Mouse (Mus musculus) embryonic facial prominence, embryonic 11.5 days (tissue): ENCODE measurements at regions not wholly inside any gene's neighbourhood (a gene's known extent, or its start where the extent isn't known, plus 50 kb on each side); places are given as distances from the start of the nearest gene placed in this dataset.
A peak's percentile ranks its signal among the peaks of the same experiment; 100 is the strongest.

Experiments
- ATAC-seq: fragments of 200-750 bp; cut with Nextera tagmentation; replicated peaks from 2 replicates; pipeline ENCODE4 v1.8.0; 2017; ENCODE audit warnings: low read depth; ENCODE audit not compliant: insufficient number of reproducible peaks, low FRiP score, low TSS enrichment
- DNase-seq: peaks from one replicate; pipeline ENCODE4 v3.0.0-alpha.2; 2015; ENCODE audit warnings: low spot score
- H3K27ac ChIP-seq: fragments of 300-500 bp; sonication (generic); replicated peaks from 2 replicates; pipeline ENCODE4 v1.5.1; 2014; ENCODE audit warnings: mild to moderate bottlenecking, low read depth, low read length, control low read depth
- H3K27me3 ChIP-seq: fragments of 300-500 bp; sonication (generic); 2 replicates; pipeline ENCODE4 v1.6.1; 2014; ENCODE audit warnings: mild to moderate bottlenecking, low read length, moderate library complexity, mixed read lengths; ENCODE audit not compliant: control insufficient read depth, insufficient read depth
- H3K36me3 ChIP-seq: fragments of 300-500 bp; sonication (generic); replicated peaks from 2 replicates; pipeline ENCODE4 v1.6.1; 2014; ENCODE audit warnings: low read depth, mild to moderate bottlenecking, low read length, moderate library complexity, mixed read lengths; ENCODE audit not compliant: control insufficient read depth, insufficient read depth
- H3K4me1 ChIP-seq: fragments of 300-500 bp; sonication (generic); 2 replicates; pipeline ENCODE4 v1.6.1; 2014; ENCODE audit warnings: low read length, mixed read lengths; ENCODE audit not compliant: control insufficient read depth, insufficient read depth
- H3K4me2 ChIP-seq: fragments of 300-500 bp; sonication (generic); 2 replicates; pipeline ENCODE4 v1.6.1; 2014; ENCODE audit warnings: low read depth, mild to moderate bottlenecking, control low read depth, low read length, moderate library complexity
- H3K4me3 ChIP-seq: fragments of 300-500 bp; sonication (generic); 2 replicates; pipeline ENCODE4 v1.5.1; 2014; ENCODE audit warnings: low read depth, low read length, control low read depth
- H3K9ac ChIP-seq: fragments of 300-500 bp; sonication (generic); replicated peaks from 2 replicates; pipeline ENCODE4 v1.6.1; 2014; ENCODE audit warnings: mild to moderate bottlenecking, control low read depth, low read length
- H3K9me3 ChIP-seq: fragments of 300-500 bp; sonication (generic); replicated peaks from 2 replicates; pipeline ENCODE4 v1.6.1; 2016; ENCODE audit warnings: mild to moderate bottlenecking, low read length, inconsistent platforms, mixed read lengths; ENCODE audit not compliant: control insufficient read depth
- WGBS: fragments of 180-500 bp; shearing (Covaris S2); extraction: QIAGEN DNeasy Blood & Tissue Kit; methylation state at CpG from one replicate; pipeline ENCODE4 v1.1.7; 2014; 5-methylcytosine and 5-hydroxymethylcytosine counted together

DNA sequence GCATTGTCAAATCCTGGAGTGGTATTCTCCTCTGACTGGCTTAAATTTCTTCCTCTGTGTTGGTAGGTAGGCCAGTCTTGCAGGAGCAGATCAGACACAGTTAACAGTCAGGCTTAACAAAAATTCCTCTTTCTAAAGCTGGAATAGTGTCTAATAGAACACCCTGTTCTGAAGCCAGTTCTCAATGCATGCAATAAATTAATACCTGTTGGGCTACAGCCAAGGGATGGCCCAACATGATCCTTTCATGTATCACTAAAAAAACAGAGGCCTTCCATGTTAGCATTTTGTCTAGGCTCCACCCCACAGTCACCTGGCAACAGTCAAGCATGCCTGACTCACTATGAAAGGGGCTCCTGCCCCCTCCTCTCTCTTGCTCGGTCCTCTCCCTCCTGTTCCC is 89.2 kb downstream of the Gm19935 start:
- no peak for ATAC-seq
- no peaks in the 10 kb centered on the region for H3K9me3 ChIP-seq
- H3K4me3 ChIP-seq: no peak overlapping the region
- no peaks in the 10 kb centered on the region for H3K27me3 ChIP-seq
- H3K9ac ChIP-seq: no peak overlapping the region
- no peak overlapping the region for H3K4me2 ChIP-seq
- H3K4me1 ChIP-seq: no peaks in the 10 kb centered on the region
- no peak overlapping the region for H3K27ac ChIP-seq
- WGBS: 60% methylated on average over 1 of the region's 1 CpGs
- no peak for DNase-seq
- H3K36me3 ChIP-seq: no peaks in the 10 kb centered on the region

DNA sequence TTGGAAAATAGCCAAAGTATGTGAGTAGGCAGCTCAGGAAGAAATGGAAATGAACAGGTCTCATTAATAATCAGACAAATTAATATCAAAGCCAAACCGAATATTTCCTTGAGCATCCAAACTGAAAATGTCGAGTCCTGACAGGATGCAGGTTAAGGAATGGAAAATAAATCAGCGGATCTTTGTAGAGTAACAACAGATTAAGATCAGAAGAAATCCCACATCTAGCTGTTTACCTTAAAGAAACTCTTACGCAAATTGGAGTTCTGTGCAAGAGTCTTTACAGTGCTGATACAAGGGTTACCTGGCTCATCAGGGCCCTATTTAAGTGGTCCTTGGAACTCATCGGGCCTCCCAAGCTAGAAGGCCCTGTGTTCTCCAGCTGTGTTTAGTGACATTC is 92.0 kb downstream of the Gm19935 start:
- Histone ChIP-seq H3K9me3 (no peaks in the 10 kb centered on the region), H3K36me3 (no peaks in the 10 kb centered on the region), H3K4me3 (no peak overlapping the region), H3K27me3 (no peaks in the 10 kb centered on the region), H3K27ac (no peak overlapping the region), H3K4me2 (no peak overlapping the region), H3K9ac (no peak overlapping the region), H3K4me1 (no peaks in the 10 kb centered on the region)
- WGBS: 89% methylated on average over 5 of the region's 5 CpGs
- ATAC-seq: no peak
- no peak for DNase-seq

DNA sequence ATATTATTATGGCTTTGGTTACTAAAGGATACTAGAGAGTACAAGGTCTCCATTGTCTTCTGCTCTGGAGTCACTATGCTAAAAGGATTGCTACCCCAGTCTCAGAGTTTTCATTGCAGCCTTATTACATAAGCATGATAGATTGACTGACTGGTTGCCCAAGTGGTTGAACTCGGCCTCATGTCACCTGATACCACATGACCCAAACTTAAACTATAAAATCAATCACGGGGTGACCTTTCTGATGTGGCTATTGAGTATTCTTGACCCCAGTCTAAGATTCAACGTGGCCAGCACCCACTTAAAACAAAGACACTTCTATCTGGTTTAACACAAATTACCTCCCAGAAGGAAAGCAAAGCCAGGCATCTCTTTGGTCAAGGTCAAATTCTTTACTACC is 100.8 kb downstream of the Gm19935 start:
- no peak overlapping the region for H3K4me3 ChIP-seq
- ATAC-seq: no peak
- 28% methylated on average over 3 of the region's 3 CpGs for WGBS
- DNase-seq: no peak
- no peaks in the 10 kb centered on the region for H3K4me1 ChIP-seq
- no peak overlapping the region for H3K4me2 ChIP-seq
- H3K27me3 ChIP-seq: no peaks in the 10 kb centered on the region
- no peaks in the 10 kb centered on the region for H3K9me3 ChIP-seq
- H3K27ac ChIP-seq: no peak overlapping the region
- H3K36me3 ChIP-seq: no peaks in the 10 kb centered on the region
- H3K9ac ChIP-seq: no peak overlapping the region

DNA sequence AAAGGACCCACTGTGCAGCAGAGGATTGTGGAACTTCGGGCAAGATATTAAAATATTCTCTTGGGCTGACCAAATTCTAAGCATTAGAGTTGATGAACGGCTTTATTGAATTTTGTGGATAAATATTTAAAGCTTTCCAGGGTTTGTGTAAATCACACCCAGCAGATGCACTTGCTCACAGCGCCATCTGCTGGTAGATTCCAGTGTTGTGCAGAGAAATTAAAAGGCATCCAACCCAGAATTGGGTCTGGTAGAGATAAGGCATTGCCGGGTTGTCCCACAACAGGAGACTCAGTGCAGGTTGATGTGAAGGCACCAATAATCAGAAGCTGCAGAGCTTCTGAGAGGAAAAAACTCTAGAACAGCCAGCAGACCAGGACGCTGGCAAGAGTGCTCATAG is 108.7 kb downstream of the Gm19935 start:
- Histone ChIP-seq H3K9ac (no peak overlapping the region), H3K9me3 (no peaks in the 10 kb centered on the region), H3K27me3 (no peaks in the 10 kb centered on the region), H3K27ac (no peak overlapping the region), H3K36me3 (no peaks in the 10 kb centered on the region), H3K4me1 (no peaks in the 10 kb centered on the region), H3K4me2 (no peak overlapping the region), H3K4me3 (no peak overlapping the region)
- DNase-seq (peak; percentile 80), ATAC-seq (no peak)
- 26% methylated on average over 5 of the region's 5 CpGs for WGBS

DNA sequence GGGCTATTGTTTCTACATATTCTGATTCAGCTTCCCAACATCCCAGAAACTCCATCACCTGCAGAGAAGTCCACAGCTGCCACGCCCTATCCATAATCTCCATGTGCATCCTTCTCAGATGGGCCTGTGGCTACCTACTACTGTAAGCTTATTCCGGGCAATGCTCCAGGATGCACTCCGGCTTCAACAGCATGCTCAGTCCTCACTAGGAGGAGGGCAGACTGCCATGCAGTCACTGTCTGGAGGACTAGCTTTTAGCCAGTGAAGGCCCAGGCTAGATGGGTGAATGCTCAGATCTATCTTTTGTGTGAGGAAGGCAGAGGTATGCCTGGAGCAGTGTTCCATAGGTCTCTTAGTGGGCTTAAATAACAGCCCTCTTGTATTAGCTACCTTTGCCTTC is 124.7 kb downstream of the Gm19935 start:
- Histone ChIP-seq H3K27me3 (no peaks in the 10 kb centered on the region), H3K36me3 (no peaks in the 10 kb centered on the region), H3K4me3 (no peak overlapping the region), H3K4me2 (no peak overlapping the region), H3K4me1 (no peaks in the 10 kb centered on the region), H3K9me3 (no peaks in the 10 kb centered on the region), H3K9ac (no peak overlapping the region), H3K27ac (no peak overlapping the region)
- no peak for DNase-seq
- ATAC-seq: no peak
- 90% methylated on average over 3 of the region's 3 CpGs for WGBS

DNA sequence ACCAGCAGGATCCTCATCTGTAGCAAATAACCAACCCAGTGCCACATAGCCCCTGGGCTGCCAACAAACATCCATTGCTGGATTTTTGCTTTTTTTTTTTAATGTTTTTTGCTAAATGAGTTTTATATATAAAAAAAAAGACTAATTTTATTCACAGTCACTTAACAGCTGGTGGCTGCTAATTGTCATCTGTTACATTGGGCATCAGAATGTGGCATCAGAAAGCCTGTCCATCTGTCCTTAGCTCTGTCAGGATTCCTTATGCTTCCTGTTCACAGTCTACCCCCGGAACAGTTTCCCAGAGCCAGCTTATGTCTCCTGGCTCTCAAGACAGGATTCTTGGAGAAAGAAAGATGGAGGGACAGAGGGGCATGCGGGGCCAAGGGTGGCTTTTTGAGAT is 132.1 kb downstream of the Gm19935 start:
- WGBS: 89% methylated on average over 2 of the region's 2 CpGs
- no peak for ATAC-seq

DNA sequence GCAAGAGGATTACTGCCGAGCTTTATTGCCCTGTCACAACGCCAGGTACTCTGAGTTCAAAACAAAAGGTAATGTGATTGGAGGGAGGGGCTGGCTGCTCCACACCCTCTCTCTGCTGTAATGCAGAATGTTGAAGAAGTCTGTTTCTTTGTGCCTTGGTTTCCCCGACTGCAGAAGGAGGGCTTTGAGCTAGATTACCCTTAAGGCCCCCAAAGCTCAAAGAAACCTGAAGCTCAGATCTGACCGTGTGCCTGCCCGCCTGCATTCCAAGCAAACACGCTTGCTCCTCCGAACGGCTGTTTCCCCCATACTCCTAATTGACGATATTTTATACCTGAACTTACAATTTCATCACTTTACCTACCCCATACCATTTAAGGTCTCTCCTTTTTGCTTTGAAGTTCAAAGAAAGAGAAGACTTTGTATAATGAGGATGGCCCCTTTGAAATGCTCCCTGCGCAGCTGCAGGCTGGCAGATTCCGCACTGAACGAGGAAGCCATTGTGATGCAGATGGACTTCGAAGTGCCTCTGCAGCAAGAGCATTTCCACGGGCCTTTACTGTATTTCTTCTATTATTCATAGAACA is 146.6 kb downstream of the Gm19935 start:
- H3K9me3 ChIP-seq: no peaks in the 10 kb centered on the region
- H3K27ac ChIP-seq: no peak overlapping the region
- ATAC-seq: no peak
- no peaks in the 10 kb centered on the region for H3K36me3 ChIP-seq
- DNase-seq: peak; percentile 62
- under 1% methylated on average over 14 of the region's 14 CpGs for WGBS
- peak overlapping the region; percentile 39 for H3K4me2 ChIP-seq
- 0 out of 2 replicates have a peak overlapping the region, but pooled peaks have one; percentile 15 for H3K4me3 ChIP-seq
- no peaks in the 10 kb centered on the region for H3K4me1 ChIP-seq
- no peaks in the 10 kb centered on the region; the same call in 1 of the 2 replicates for H3K27me3 ChIP-seq
- no peak overlapping the region; the same call in 1 of the 2 replicates for H3K9ac ChIP-seq

More for the DNA sequence above, 132.1 kb downstream of the Gm19935 start:
- H3K4me3 ChIP-seq: no peak overlapping the region
- no peaks in the 10 kb centered on the region for H3K9me3 ChIP-seq
- H3K36me3 ChIP-seq: no peaks in the 10 kb centered on the region
- no peak overlapping the region for H3K9ac ChIP-seq
- DNase-seq: no peak
- no peaks in the 10 kb centered on the region for H3K4me1 ChIP-seq
- H3K27me3 ChIP-seq: no peaks in the 10 kb centered on the region
- no peak overlapping the region for H3K4me2 ChIP-seq
- H3K27ac ChIP-seq: no peak overlapping the region

DNA sequence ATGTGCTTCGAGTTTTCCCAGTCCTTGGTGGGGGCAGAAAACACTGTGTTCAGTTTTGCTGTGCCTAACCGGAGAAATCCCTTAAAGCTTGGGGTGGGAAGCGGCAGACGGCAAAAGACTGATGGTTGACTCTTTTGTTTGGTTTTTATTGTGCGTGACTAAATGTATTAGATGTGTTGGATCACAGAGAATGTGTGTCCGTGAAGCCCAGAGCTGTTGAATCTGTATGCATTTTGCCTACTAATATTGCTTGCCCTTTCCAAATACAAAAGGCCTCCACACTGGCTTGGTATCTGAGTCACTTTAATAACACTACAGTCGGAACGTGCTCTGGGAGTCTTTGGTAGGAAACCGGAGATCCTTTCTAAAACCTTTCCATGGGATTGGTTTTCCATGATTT is 147.8 kb downstream of the Gm19935 start:
- DNase-seq: peak; percentile 9
- 56% methylated on average over 9 of the region's 9 CpGs for WGBS
- Histone ChIP-seq H3K4me3 (no peak overlapping the region), H3K9me3 (no peaks in the 10 kb centered on the region), H3K4me2 (no peak overlapping the region), H3K27ac (no peak overlapping the region), H3K4me1 (no peaks in the 10 kb centered on the region), H3K9ac (no peak overlapping the region), H3K27me3 (no peaks in the 10 kb centered on the region; the same call in 1 of the 2 replicates), H3K36me3 (no peaks in the 10 kb centered on the region)
- ATAC-seq: no peak
